Mouse (Mus musculus) gastrocnemius, postnatal 36 days (tissue): ENCODE results near the gene Galc. TPM values are rescaled to one million over a fixed set of nuclear protein-coding genes. Genes with fewer than 3 reads are reported as not detected.

Experiments
- DNase-seq, 2 experiments: peaks; one replicate each; pipeline ENCODE4 v3.0.0; 2022
- intact Hi-C: fragments of 180-260 bp; cut with DNase I; formaldehyde crosslinking; loops from one replicate; pipeline ENCODE4 v1.15.1; 2025
- total RNA-seq, 2 experiments: library from RNA; stranded (reverse); gene quantifications; 2 replicates each; pipeline ENCODE4 v1.2.3; 2021

Gene Galc
- total RNA-seq, 2 experiments from 2014 or later = 3.5 to 4.0 TPM

DNA sequence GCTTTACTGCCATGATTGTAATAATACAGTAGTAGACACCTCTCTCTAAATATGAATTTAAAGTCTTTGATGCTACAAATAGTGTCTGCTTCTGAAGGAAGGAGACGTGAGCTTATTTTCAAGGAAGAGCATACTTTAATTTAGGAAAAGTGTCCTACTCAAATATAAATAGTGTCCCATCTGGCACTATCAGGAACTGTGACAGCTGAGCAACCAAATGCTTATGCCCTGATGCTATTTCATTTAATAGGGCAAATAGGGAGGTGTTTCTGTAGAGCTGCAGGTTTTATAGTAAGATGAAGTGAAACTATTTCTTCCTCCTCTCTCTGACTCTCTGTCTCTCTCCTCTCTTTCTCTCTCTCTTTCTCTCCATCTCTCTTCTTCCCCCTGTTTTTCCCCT, 69.1 kb downstream of the Galc start:
- intact Hi-C loops = no loop called here
- no peak for DNase-seq

DNA sequence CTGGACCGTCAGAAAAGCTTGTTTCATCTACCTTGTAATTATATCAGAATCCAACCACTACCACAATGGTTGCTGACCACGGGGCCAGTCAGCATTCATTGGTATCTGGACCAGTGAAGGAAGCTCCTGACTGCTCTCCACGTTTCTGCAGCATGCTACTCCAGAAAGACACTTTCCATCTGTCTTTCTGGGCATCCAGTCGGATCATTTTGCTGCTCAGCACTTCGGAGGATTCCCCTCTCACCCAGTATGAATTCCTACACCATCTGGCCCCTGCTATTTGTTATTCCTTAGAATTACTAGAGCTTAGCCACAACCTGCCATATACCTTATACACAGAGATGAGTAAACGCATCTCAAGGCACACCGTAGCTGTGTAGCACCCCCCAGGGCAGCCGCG, 70.2 kb downstream of the Galc start:
- DNase-seq = no peak
- intact Hi-C loops = no loop called here

DNA sequence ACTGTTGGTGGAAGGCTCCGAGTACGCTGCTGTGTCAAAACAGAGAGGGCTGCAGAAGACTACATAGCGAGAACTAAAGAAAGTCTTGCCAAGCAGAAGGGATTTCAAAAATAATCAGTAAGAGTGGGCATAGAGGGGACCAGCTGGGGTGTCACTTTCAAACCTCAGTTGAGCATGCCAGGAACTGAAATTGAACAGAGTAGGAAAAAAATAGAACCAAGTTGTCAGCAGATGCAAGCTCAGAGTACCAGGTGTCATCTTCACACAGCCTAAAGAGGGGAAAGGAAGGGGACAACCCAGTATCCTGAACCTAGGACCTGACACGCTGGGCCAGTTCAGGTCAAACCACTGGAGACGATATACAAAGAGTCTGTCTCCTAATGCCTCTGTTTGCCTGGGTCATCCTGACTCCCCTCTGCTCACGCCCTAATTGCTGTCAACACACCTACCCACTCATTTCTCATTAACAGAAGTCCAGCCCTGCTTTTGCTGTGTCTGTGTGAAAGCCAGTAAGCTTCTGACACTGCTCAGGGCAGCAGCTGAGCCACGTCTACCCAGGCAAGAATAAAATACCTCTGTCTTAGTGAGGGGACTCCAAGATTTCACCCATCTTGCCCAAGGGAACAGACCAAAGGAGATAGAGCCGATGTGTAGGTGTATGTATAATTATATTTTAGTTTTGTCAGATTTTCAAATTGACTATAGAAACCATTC, 71.9 kb downstream of the Galc start:
- intact Hi-C loops = no loop called here
- no peak for DNase-seq

DNA sequence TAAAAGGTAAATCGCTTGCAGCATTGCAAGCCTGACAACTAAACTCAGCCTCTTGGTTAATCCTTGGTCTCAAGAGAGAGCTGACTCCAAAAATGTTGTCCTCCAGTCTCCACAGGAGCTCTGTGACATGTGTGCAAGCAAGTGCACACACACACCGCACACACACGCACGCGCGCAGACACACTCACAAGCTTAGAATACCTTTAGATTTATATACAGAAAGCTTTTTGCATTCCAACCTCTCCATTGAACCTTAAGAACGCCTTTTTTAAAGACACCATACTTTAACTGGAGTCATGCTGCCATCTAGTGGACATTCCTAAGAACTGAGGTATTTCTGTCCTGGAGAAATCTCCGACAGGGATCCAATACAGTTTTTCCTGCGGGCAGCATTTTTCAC, 77.5 kb downstream of the Galc start:
- intact Hi-C loops = no loop called here
- no peak for DNase-seq

DNA sequence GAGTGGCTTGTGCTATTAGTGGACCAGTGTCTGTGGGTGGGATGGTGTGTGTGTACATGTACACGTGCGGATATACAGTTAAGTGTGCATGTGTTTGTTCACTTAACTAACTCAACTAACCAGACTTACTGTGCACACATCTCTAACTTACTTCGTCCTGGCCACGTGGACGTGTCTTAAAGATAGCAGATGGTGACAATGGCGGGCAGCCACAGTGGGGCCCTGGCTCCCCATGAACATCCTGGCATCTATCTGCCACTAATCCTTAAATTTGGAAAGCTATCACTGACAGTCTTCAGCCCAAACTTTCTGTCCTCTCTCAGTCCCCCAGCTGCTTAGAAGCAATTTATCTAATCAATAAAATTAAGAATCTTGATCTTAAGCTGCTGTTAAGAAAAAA, 78.5 kb downstream of the Galc start:
- no peak for DNase-seq

DNA sequence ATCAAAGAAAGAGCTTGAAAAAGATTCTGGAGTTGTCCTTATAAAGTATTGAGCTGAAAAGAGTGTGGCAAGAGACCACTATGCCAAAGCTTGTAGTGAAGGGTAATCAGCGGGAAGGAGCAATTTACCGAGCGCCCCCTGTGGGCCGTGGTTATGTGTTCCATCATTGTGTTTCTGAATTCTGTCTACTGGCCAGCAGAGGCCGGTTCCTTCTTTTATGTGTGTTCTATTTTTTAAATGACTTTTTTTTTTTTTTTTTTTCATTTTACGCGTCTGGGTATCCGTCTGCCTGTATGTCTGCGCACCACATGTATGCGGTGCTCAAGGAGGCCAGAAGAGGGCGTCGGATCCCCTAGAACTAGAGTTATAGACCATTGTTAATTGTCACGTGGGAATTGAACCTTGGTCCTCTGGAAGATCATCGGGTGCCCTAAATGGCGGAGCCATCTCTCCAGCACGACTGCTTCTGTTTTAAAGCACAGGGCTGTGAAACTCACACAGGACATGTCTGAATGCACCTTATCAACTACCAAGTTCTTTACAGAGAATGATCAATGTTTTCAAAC, 78.9 kb downstream of the Galc start:
- intact Hi-C loops = no loop called here
- no peak for DNase-seq

More for the DNA sequence above, 78.5 kb downstream of the Galc start:
- intact Hi-C loops = no loop called here

DNA sequence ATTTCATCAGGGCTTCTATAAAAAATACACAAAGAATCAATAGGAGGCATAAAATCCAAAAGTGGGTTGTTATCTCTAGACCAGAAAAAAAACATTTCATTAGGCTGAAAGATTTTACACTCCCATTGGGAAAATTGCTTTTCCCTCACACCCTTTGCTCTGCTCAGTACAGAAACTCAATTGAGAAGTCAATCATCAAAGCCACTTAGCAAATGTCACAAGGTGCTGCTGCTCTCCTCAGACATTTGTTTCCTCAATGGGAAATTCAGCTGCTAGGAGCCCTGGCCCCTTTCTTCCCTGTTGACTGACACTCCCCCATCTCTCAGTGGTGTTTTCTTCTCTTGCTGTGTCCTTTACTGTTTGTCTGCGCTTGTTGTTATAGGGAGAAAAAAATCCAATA, 79.8 kb downstream of the Galc start:
- intact Hi-C loops = no loop called here
- no peak for DNase-seq

DNA sequence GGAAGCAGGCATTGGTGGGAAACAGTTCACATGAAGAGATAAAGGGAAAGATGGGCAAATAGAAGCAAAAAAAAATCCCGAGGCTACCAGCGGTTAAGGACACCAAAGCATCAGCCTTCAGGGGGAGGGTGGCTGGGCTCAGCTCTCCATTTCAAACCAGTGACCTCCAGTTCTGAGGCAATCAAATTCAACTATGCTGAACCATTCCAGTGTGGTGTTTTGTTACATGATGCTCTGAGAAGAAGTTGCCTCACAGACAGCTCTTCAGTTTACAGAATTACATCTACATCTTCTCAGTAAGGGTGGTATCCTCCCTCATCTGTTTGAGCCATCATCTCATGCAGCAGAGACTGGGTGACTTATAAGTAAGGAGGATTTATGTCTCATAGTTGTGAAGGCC, 82.6 kb downstream of the Galc start:
- DNase-seq = no peak
- intact Hi-C loops = no loop called here

DNA sequence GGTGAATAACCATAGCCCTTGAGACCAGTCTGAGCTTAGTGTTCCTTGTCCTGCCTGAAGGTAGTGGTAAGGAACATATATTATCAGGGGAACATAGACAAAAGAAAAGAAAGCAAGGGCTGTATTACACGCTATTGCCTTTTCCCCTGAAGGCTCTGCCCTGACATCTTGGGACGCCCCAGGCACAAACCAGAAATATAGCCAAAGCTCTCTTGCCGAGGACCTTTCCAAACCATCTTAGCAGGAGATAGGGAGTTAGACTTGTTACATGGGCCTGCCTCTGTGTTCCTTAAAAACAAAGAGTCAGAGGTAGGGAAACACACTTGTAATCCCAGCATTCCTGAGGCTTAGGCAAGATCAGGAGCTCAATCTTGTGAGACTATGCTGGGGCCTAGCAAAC, 97.4 kb downstream of the Galc start:
- no peak for DNase-seq
- intact Hi-C loops = no loop called here

DNA sequence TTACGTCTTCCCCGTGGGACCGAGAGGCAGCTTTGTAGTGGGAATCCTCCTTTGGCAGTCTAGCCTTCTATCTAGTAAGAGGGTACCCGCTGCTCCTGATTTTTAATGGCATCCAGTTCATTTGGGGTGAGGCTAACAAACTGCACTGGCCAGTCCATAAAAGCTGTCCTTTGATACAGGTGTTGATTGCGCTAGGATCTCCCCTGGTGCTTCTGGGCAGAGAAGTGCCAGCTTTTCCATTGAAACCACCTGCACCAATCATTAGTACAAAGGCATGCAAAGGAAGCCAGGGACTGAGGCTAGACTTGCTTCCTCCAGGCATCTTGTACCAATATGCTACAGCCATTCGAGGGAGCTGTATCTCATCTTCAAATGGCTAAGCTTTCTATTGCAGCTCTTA, 98.4 kb downstream of the Galc start:
- intact Hi-C loops = no loop called here
- DNase-seq = no peak

Other genes with a start within 250 kb of the Galc start
- gene Gpr65, start 9.2 kb upstream of the Galc start, total RNA-seq = under 1 TPM; 0.20 TPM